Mouse (Mus musculus) forebrain, embryonic 11.5 days (tissue): Measurements from ENCODE around the gene Sec23b. TPM values are rescaled to one million over a fixed set of nuclear protein-coding genes. Genes with fewer than 3 reads are reported as not detected.
A peak's percentile ranks its signal among the peaks of the same experiment; 100 is the strongest.

Experiments
- ATAC-seq: fragments of 200-750 bp; cut with Nextera tagmentation; replicated peaks from 2 replicates; pipeline ENCODE4 v1.8.0; 2017; ENCODE audit warnings: moderate TSS enrichment; ENCODE audit not compliant: low FRiP score
- DNase-seq: peaks from one replicate; pipeline ENCODE4 v3.0.0-alpha.2; 2017; ENCODE audit warnings: low spot score
- H3K27ac ChIP-seq: fragments of 300-500 bp; sonication (generic); 2 replicates; pipeline ENCODE4 v1.5.1; 2014; ENCODE audit warnings: low read depth, low read length
- H3K27me3 ChIP-seq: fragments of 300-500 bp; sonication (generic); 2 replicates; pipeline ENCODE4 v1.6.1; 2014; ENCODE audit warnings: mild to moderate bottlenecking, low read length, mixed read lengths; ENCODE audit not compliant: control insufficient read depth, insufficient read depth
- H3K36me3 ChIP-seq: fragments of 300-500 bp; sonication (generic); 2 replicates; pipeline ENCODE4 v1.6.1; 2014; ENCODE audit warnings: mild to moderate bottlenecking, low read length, moderate library complexity, mixed read lengths; ENCODE audit not compliant: control insufficient read depth, insufficient read depth
- H3K4me1 ChIP-seq: fragments of 300-500 bp; sonication (generic); replicated peaks from 2 replicates; pipeline ENCODE4 v1.6.1; 2014; ENCODE audit warnings: low read length, mixed read lengths; ENCODE audit not compliant: control insufficient read depth, insufficient read depth
- H3K4me2 ChIP-seq: fragments of 300-500 bp; sonication (generic); 2 replicates; pipeline ENCODE4 v1.6.1; 2014; ENCODE audit warnings: low read depth, mild to moderate bottlenecking, low read length, moderate library complexity, mixed read lengths; ENCODE audit not compliant: severe bottlenecking
- H3K4me3 ChIP-seq: fragments of 300-500 bp; sonication (generic); 2 replicates; pipeline ENCODE4 v1.5.1; 2014; ENCODE audit warnings: low read depth, low read length
- H3K9ac ChIP-seq: fragments of 300-500 bp; sonication (generic); 2 replicates; pipeline ENCODE4 v1.6.1; 2014; ENCODE audit warnings: low read length
- H3K9me3 ChIP-seq: fragments of 300-500 bp; sonication (generic); 2 replicates; pipeline ENCODE4 v1.6.1; 2016; ENCODE audit warnings: low read length, mixed read lengths; ENCODE audit not compliant: control insufficient read depth
- WGBS: fragments of 180-500 bp; shearing (Covaris S2); extraction: QIAGEN DNeasy Blood & Tissue Kit; methylation state at CpG from one replicate; pipeline ENCODE4 v1.1.7; 2014; 5-methylcytosine and 5-hydroxymethylcytosine counted together
- polyA plus RNA-seq: library from polyadenylated mRNA; unstranded; fragments of >200 nt; fragmentation: Nextera tagmentation; extraction: Ambion mirVana; gene quantifications from 2 replicates; pipeline ENCODE4 v1.2.1, GENCODE M21; 2014

The Sec23b gene
- polyA plus RNA-seq, 1 experiment from 2014 or later: 122 TPM

- no peak overlapping the region for H3K9ac ChIP-seq
- H3K36me3 ChIP-seq: peaks cover 4% of the 10 kb centered on the region; the same call in 1 of the 2 replicates
- no peak for DNase-seq
- no peak overlapping the region for H3K4me3 ChIP-seq
- H3K27me3 ChIP-seq: no peaks in the 10 kb centered on the region
- H3K9me3 ChIP-seq: no peaks in the 10 kb centered on the region
- WGBS: 93% methylated on average over 6 of the region's 6 CpGs
- H3K27ac ChIP-seq: no peak overlapping the region
- ATAC-seq: no peak
- no peaks in the 10 kb centered on the region for H3K4me1 ChIP-seq
- no peak overlapping the region for H3K4me2 ChIP-seq
Observed at GRCm38 (mm10) chr2:144543670-144544069, 12.4 kb upstream of the Sec23b start.

GRCm38 (mm10) chr2:144544630-144545029 is 11.4 kb upstream of the Sec23b start:
- no peak for ATAC-seq
- H3K27ac ChIP-seq: no peak overlapping the region
- no peak overlapping the region for H3K4me2 ChIP-seq
- H3K27me3 ChIP-seq: no peaks in the 10 kb centered on the region
- H3K4me3 ChIP-seq: no peak overlapping the region
- WGBS: 92% methylated on average over 6 of the region's 6 CpGs
- DNase-seq: no peak
- no peaks in the 10 kb centered on the region for H3K4me1 ChIP-seq
- peaks cover 4% of the 10 kb centered on the region; the same call in 1 of the 2 replicates for H3K36me3 ChIP-seq
- no peaks in the 10 kb centered on the region for H3K9me3 ChIP-seq
- no peak overlapping the region for H3K9ac ChIP-seq

- DNase-seq (no peak), ATAC-seq (no peak)
- Histone ChIP-seq H3K4me2 (no peak overlapping the region), H3K4me3 (no peak overlapping the region), H3K4me1 (no peaks in the 10 kb centered on the region), H3K9me3 (no peaks in the 10 kb centered on the region), H3K9ac (no peak overlapping the region), H3K36me3 (peaks cover 4% of the 10 kb centered on the region; the same call in 1 of the 2 replicates), H3K27ac (no peak overlapping the region), H3K27me3 (no peaks in the 10 kb centered on the region)
- 91% methylated on average over 2 of the region's 2 CpGs for WGBS
Observed at GRCm38 (mm10) chr2:144545061-144545460, 11.0 kb upstream of the Sec23b start.

GRCm38 (mm10) chr2:144545481-144545880 is 10.5 kb upstream of the Sec23b start:
- no peak for ATAC-seq

GRCm38 (mm10) chr2:144547559-144547958 is 8.5 kb upstream of the Sec23b start:
- Histone ChIP-seq H3K4me3 (no peak overlapping the region), H3K36me3 (peaks cover 4% of the 10 kb centered on the region; the same call in 1 of the 2 replicates), H3K27me3 (no peaks in the 10 kb centered on the region), H3K9me3 (no peaks in the 10 kb centered on the region), H3K4me1 (no peaks in the 10 kb centered on the region), H3K9ac (no peak overlapping the region), H3K4me2 (no peak overlapping the region), H3K27ac (no peak overlapping the region)
- 70% methylated on average over 4 of the region's 4 CpGs for WGBS
- no peak for DNase-seq
- no peak for ATAC-seq

More at GRCm38 (mm10) chr2:144545481-144545880, 10.5 kb upstream of the Sec23b start:
- peaks cover 4% of the 10 kb centered on the region; the same call in 1 of the 2 replicates for H3K36me3 ChIP-seq
- H3K4me2 ChIP-seq: no peak overlapping the region
- H3K27ac ChIP-seq: no peak overlapping the region
- no peak overlapping the region for H3K9ac ChIP-seq
- H3K27me3 ChIP-seq: no peaks in the 10 kb centered on the region
- no peak for DNase-seq
- no peaks in the 10 kb centered on the region for H3K4me1 ChIP-seq
- no peaks in the 10 kb centered on the region for H3K9me3 ChIP-seq
- no peak overlapping the region for H3K4me3 ChIP-seq
- 74% methylated on average over 1 of the region's 1 CpGs for WGBS

GRCm38 (mm10) chr2:144550529-144550928 is 5.5 kb upstream of the Sec23b start, which contains the start of gene Rbbp9:
Rbbp9 (minus strand) TSS chr2:144550869.
- no peak within 1 kb of the TSS for H3K27ac ChIP-seq
- no peaks in the 10 kb centered on the region for H3K4me1 ChIP-seq
- H3K4me3 ChIP-seq: peak within 1 kb of the TSS; percentile 68
- H3K27me3 ChIP-seq: no peaks in the 10 kb centered on the region
- H3K9ac ChIP-seq: peak within 1 kb of the TSS; percentile 80
- no peaks in the 10 kb centered on the region for H3K9me3 ChIP-seq
- ATAC-seq: peak; percentile 97
- no peaks in the 10 kb centered on the region; the same call in 1 of the 2 replicates for H3K36me3 ChIP-seq
- H3K4me2 ChIP-seq: peak within 1 kb of the TSS; percentile 64
- WGBS: under 1% methylated on average over 17 of the region's 17 CpGs
- peak; percentile 86 for DNase-seq

- no peaks in the 10 kb centered on the region for H3K4me1 ChIP-seq
- H3K9ac ChIP-seq: no peak overlapping the region
- no peak for ATAC-seq
- H3K9me3 ChIP-seq: no peaks in the 10 kb centered on the region
- no peak overlapping the region for H3K4me3 ChIP-seq
- H3K27ac ChIP-seq: no peak overlapping the region
- no peak for DNase-seq
- H3K27me3 ChIP-seq: no peaks in the 10 kb centered on the region
- no peak overlapping the region for H3K4me2 ChIP-seq
- 97% methylated on average over 3 of the region's 3 CpGs for WGBS
- no peaks in the 10 kb centered on the region for H3K36me3 ChIP-seq
Observed at GRCm38 (mm10) chr2:144553905-144554304, 2.1 kb upstream of the Sec23b start.

DNA sequence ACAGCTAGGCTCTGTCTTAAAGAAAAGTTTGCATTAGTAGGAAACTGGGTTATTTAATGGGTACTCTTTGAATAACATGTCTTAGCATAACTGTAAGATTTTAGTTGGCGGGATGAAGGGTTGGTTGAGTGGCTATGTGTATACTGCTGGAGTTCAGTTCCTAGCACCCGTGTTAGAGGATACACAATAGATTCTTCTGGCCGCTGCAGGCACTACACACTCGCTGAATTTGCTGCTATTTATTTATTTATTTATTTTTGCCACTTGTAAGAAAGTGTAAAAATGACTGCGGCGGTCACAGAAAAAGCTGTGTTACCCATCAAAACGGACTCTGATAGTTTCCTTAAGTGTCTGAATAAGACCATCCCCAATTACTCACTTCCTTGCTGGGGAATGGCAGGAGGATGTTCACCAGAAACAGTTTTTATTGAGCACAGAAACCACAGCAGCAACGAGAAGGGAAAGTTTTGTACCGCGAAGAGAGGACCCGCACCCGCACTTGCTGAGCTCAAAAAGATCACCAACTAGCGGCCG is 676 bp upstream of the Sec23b start:
- Histone ChIP-seq H3K9me3 (no peaks in the 10 kb centered on the region), H3K4me2 (peak overlapping the region; percentile 52), H3K4me3 (peak overlapping the region; percentile 77), H3K27me3 (no peaks in the 10 kb centered on the region), H3K9ac (peak overlapping the region; percentile 79), H3K36me3 (no peaks in the 10 kb centered on the region; the same call in 1 of the 2 replicates), H3K27ac (peak overlapping the region; percentile 84), H3K4me1 (no peaks in the 10 kb centered on the region)
- WGBS: 2% methylated on average over 14 of the region's 14 CpGs
- ATAC-seq: no peak
- DNase-seq: no peak

- DNase-seq: no peak
- H3K36me3 ChIP-seq: peaks cover 11% of the 10 kb centered on the region
- 83% methylated on average over 4 of the region's 4 CpGs for WGBS
Observed at GRCm38 (mm10) chr2:144588723-144589122, 32.7 kb downstream of the Sec23b start.

More at GRCm38 (mm10) chr2:144588723-144589122, 32.7 kb downstream of the Sec23b start:
- H3K9me3 ChIP-seq: no peaks in the 10 kb centered on the region
- no peaks in the 10 kb centered on the region for H3K4me1 ChIP-seq
- no peak overlapping the region for H3K4me2 ChIP-seq
- no peak overlapping the region for H3K9ac ChIP-seq
- H3K4me3 ChIP-seq: no peak overlapping the region
- no peak overlapping the region for H3K27ac ChIP-seq
- no peaks in the 10 kb centered on the region for H3K27me3 ChIP-seq
- ATAC-seq: no peak
